Mouse (Mus musculus): ENCODE results near the gene Prpf4b. TPM values are rescaled to one million over a fixed set of nuclear protein-coding genes. Genes with fewer than 3 reads are reported as not detected.
A peak's percentile ranks its signal among the peaks of the same experiment; 100 is the strongest.
"Not testable (repeated sequence)": the region's sequence is repeated elsewhere in the genome, so short reads cannot be mapped to it uniquely, and the experiment has no call there.

Prpf4b gene
- polyA plus RNA-seq, 1 experiment from 2014 or later = 95.0 TPM

- peak overlapping the region; percentile 99 for H3K27ac ChIP-seq
- H3K27me3 ChIP-seq = no peaks in the 10 kb centered on the region
- no peaks in the 10 kb centered on the region for H3K9me3 ChIP-seq
- no peaks in the 10 kb centered on the region; the same call in 1 of the 2 replicates for H3K36me3 ChIP-seq
- peak; percentile 95 for ATAC-seq (ENCODE audit: insufficient number of reproducible peaks, insufficient read depth, low FRiP score, low TSS enrichment, low read depth)
- peak overlapping the region; percentile 97 for H3K4me3 ChIP-seq (replicated peaks)
- peak overlapping the region; percentile 83 for H3K4me2 ChIP-seq
- H3K4me1 ChIP-seq (replicated peaks) = peaks cover 20% of the 10 kb centered on the region
- H3K9ac ChIP-seq (replicated peaks) = peak overlapping the region; percentile 58
- WGBS = 2% methylated on average over 45 of the region's 45 CpGs
Observed at GRCm38 (mm10) chr13:34873801-34874681, 1.1 kb upstream of the Prpf4b start.

GRCm38 (mm10) chr13:34874736-34875135 is 366 bp upstream of the Prpf4b start:
- not testable (repeated sequence) for H3K9me3 ChIP-seq; H3K27me3 ChIP-seq; ATAC-seq (ENCODE audit: insufficient number of reproducible peaks, insufficient read depth, low FRiP score, low TSS enrichment, low read depth); H3K36me3 ChIP-seq; H3K9ac ChIP-seq (replicated peaks)
- WGBS = 18% methylated on average over 13 of the region's 13 CpGs
- H3K27ac ChIP-seq = peak overlapping the region; percentile 99
- peak overlapping the region; percentile 83 for H3K4me2 ChIP-seq
- peak overlapping the region; percentile 97 for H3K4me3 ChIP-seq (replicated peaks)
- H3K4me1 ChIP-seq (replicated peaks) = peaks cover 20% of the 10 kb centered on the region

GRCm38 (mm10) chr13:34875741-34876445 is 791 bp downstream of the Prpf4b start:
- WGBS = under 1% methylated on average over 41 of the region's 50 CpGs
- peak; percentile 12; the same call in 1 of the 2 replicates for ATAC-seq (ENCODE audit: insufficient number of reproducible peaks, insufficient read depth, low FRiP score, low TSS enrichment, low read depth)
- H3K4me2 ChIP-seq = peak overlapping the region; percentile 83

GRCm38 (mm10) chr13:34876481-34876880 is 1.4 kb downstream of the Prpf4b start:
- Histone ChIP-seq H3K9me3 (no peaks in the 10 kb centered on the region), H3K27ac (no peak overlapping the region), H3K36me3 (peaks cover 9% of the 10 kb centered on the region; the same call in 1 of the 2 replicates), H3K27me3 (no peaks in the 10 kb centered on the region), H3K4me3 (replicated peaks) (peak overlapping the region; percentile 97), H3K4me2 (peak overlapping the region; percentile 83), H3K9ac (replicated peaks) (peak overlapping the region; percentile 95), H3K4me1 (replicated peaks) (peaks cover 20% of the 10 kb centered on the region)
- ATAC-seq (ENCODE audit: insufficient number of reproducible peaks, insufficient read depth, low FRiP score, low TSS enrichment, low read depth) = no peak
- WGBS = 17% methylated on average over 3 of the region's 3 CpGs

More at GRCm38 (mm10) chr13:34875741-34876445, 791 bp downstream of the Prpf4b start:
- Histone ChIP-seq H3K4me3 (replicated peaks) (peak overlapping the region; percentile 97), H3K27me3 (no peaks in the 10 kb centered on the region), H3K27ac (peak overlapping the region; percentile 99), H3K9me3 (no peaks in the 10 kb centered on the region), H3K36me3 (peaks cover 4% of the 10 kb centered on the region; the same call in 1 of the 2 replicates), H3K4me1 (replicated peaks) (peaks cover 20% of the 10 kb centered on the region), H3K9ac (replicated peaks) (peak overlapping the region; percentile 95)

GRCm38 (mm10) chr13:34892871-34893270 is 17.8 kb downstream of the Prpf4b start:
- no peak overlapping the region for H3K4me3 ChIP-seq (replicated peaks)
- H3K27ac ChIP-seq = no peak overlapping the region
- no peaks in the 10 kb centered on the region for H3K4me1 ChIP-seq (replicated peaks)
- no peak overlapping the region for H3K9ac ChIP-seq (replicated peaks)
- ATAC-seq (ENCODE audit: insufficient number of reproducible peaks, insufficient read depth, low FRiP score, low TSS enrichment, low read depth) = no peak
- no peak overlapping the region for H3K4me2 ChIP-seq
- H3K27me3 ChIP-seq = no peaks in the 10 kb centered on the region
- whole genome bisulfite sequencing = 91% methylated on average over 1 of the region's 1 CpGs
- peaks cover 96% of the 10 kb centered on the region for H3K36me3 ChIP-seq
- H3K9me3 ChIP-seq = no peaks in the 10 kb centered on the region

GRCm38 (mm10) chr13:34914614-34915013 is 39.5 kb downstream of the Prpf4b start:
- Histone ChIP-seq H3K9me3 (no peaks in the 10 kb centered on the region), H3K36me3 (no peaks in the 10 kb centered on the region), H3K4me3 (replicated peaks) (no peak overlapping the region), H3K27me3 (no peaks in the 10 kb centered on the region; the same call in 1 of the 2 replicates), H3K4me2 (no peak overlapping the region), H3K4me1 (replicated peaks) (peaks cover 7% of the 10 kb centered on the region; the same call in 1 of the 2 replicates), H3K27ac (no peak overlapping the region), H3K9ac (replicated peaks) (no peak overlapping the region)
- no peak for ATAC-seq (ENCODE audit: insufficient number of reproducible peaks, insufficient read depth, low FRiP score, low TSS enrichment, low read depth)
- WGBS = 86% methylated on average over 9 of the region's 9 CpGs

GRCm38 (mm10) chr13:34916520-34917167 is 41.5 kb downstream of the Prpf4b start:
- Histone ChIP-seq H3K4me3 (replicated peaks) (peak overlapping the region; percentile 20), H3K4me2 (peak overlapping the region; percentile 51), H3K36me3 (no peaks in the 10 kb centered on the region), H3K4me1 (replicated peaks) (peaks cover 11% of the 10 kb centered on the region), H3K27ac (no peak overlapping the region), H3K9ac (replicated peaks) (peak overlapping the region; percentile 51; the same call in 1 of the 2 replicates), H3K9me3 (no peaks in the 10 kb centered on the region), H3K27me3 (no peaks in the 10 kb centered on the region; the same call in 1 of the 2 replicates)
- no peak for ATAC-seq (ENCODE audit: insufficient number of reproducible peaks, insufficient read depth, low FRiP score, low TSS enrichment, low read depth)
- 54% methylated on average over 36 of the region's 37 CpGs for WGBS

GRCm38 (mm10) chr13:34924210-34924609 is 49.1 kb downstream of the Prpf4b start, which contains the start of the genes Fam217a and 4933417A18Rik:
TSS of gene Fam217a (minus strand) at chr13:34924310.
TSS of gene 4933417A18Rik (plus strand) at chr13:34924409.
- Histone ChIP-seq H3K4me3 (replicated peaks) (no peak within 1 kb of the TSS), H3K36me3 (no peaks in the 10 kb centered on the region), H3K4me2 (no peak within 1 kb of the TSS), H3K4me1 (replicated peaks) (peaks cover 6% of the 10 kb centered on the region), H3K27me3 (no peaks in the 10 kb centered on the region), H3K9ac (replicated peaks) (no peak within 1 kb of the TSS), H3K27ac (no peak within 1 kb of the TSS), H3K9me3 (no peaks in the 10 kb centered on the region)
- 85% methylated on average over 4 of the region's 4 CpGs for WGBS
- ATAC-seq (ENCODE audit: insufficient number of reproducible peaks, insufficient read depth, low FRiP score, low TSS enrichment, low read depth) = no peak

- no peak overlapping the region for H3K9ac ChIP-seq (replicated peaks)
- 58% methylated on average over 10 of the region's 10 CpGs for WGBS
- 0 out of 2 replicates have a peak, but pooled peaks cover 5% of the 10 kb centered on the region for H3K9me3 ChIP-seq
- no peak overlapping the region for H3K27ac ChIP-seq
- H3K4me1 ChIP-seq (replicated peaks) = no peaks in the 10 kb centered on the region
- H3K36me3 ChIP-seq = no peaks in the 10 kb centered on the region
- H3K4me3 ChIP-seq (replicated peaks) = no peak overlapping the region
- no peak for ATAC-seq (ENCODE audit: insufficient number of reproducible peaks, insufficient read depth, low FRiP score, low TSS enrichment, low read depth)
- H3K27me3 ChIP-seq = no peaks in the 10 kb centered on the region
- H3K4me2 ChIP-seq = no peak overlapping the region
Observed at GRCm38 (mm10) chr13:34934931-34935644, 60.0 kb downstream of the Prpf4b start.

- no peaks in the 10 kb centered on the region for H3K4me1 ChIP-seq (replicated peaks)
- no peak overlapping the region for H3K9ac ChIP-seq (replicated peaks)
- no peak overlapping the region for H3K4me2 ChIP-seq
- no peak overlapping the region for H3K4me3 ChIP-seq (replicated peaks)
- no peaks in the 10 kb centered on the region for H3K27me3 ChIP-seq
- H3K36me3 ChIP-seq = no peaks in the 10 kb centered on the region
- no peak overlapping the region for H3K27ac ChIP-seq
- no peak for ATAC-seq (ENCODE audit: insufficient number of reproducible peaks, insufficient read depth, low FRiP score, low TSS enrichment, low read depth)
- H3K9me3 ChIP-seq = no peaks in the 10 kb centered on the region
Observed at GRCm38 (mm10) chr13:34942370-34942769, 67.3 kb downstream of the Prpf4b start.
